Comparison of ENCODE assay signal across 8 mouse cellular contexts in the genomic region with DNA sequence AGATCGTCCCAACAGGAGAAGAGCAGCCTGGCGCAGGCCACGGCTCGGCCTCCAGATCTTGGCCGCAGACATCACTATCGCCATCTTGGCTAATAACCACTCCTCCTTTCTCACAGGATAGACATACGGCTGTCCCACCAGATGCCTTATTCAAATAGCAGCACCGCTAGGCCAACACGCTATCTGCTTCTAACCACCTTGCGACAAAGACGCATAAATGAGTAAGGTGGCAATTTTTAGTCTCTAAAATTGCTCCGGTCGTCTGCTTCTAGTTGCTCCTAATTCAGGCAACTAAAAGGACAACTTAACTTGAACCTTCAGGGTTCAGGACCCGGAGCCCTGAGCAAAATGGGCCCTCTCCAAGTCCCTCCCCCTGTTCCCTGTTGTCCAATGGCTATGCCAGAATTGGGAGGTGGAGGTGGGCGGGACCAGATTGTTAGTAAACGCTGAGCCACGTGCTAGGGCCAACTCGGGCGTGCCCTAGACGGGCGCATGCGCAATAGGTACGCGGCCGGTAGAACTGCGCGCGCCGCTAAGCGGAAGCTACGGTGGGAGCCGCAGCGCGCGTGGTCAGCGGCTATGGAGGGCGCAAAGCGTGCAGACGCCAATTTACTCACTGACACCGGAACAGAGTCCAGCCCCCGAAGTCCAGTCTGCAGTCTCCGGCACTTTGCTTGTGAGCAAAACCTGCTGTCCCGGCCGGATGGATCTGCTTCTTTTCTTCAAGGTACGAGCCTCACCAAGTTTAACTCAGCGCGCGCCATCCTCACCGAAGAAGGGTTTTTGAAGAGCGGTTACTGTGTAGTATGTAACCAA. TPM values are rescaled to one million over a fixed set of nuclear protein-coding genes. Genes with fewer than 3 reads are reported as not detected.
DNase-seq lines count a peak whose midpoint lies in the region; ATAC-seq lines count a peak whose summit lies in the region.

A gene (minus strand): TSS at position 325 of the 816 bp plus-strand sequence.
A gene (plus strand): TSS at position 508 of the 816 bp plus-strand sequence.

- H3K4me1 ChIP-seq in forebrain, embryonic 14.5 days (ENCODE audit: control insufficient read depth, insufficient read depth, low read length) = peaks cover 4% of the 10 kb centered on the region
- H3K4me1 ChIP-seq in neural tube, embryonic 15.5 days = peaks cover 37% of the 10 kb centered on the region

- H3K27me3 ChIP-seq in forebrain, embryonic 14.5 days (replicated peaks; ENCODE audit: control insufficient read depth, insufficient read depth, low read length) = no peaks in the 10 kb centered on the region
- H3K27me3 ChIP-seq in neural tube, embryonic 15.5 days (replicated peaks) = no peaks in the 10 kb centered on the region

- peak; percentile 99 for ATAC-seq in forebrain, embryonic 14.5 days
- peak; percentile 99 for ATAC-seq in neural tube, embryonic 15.5 days (ENCODE audit: low FRiP score)

- WGBS in forebrain, embryonic 14.5 days = under 1% methylated on average over 50 of the region's 50 CpGs
- under 1% methylated on average over 50 of the region's 50 CpGs for whole genome bisulfite sequencing in neural tube, embryonic 15.5 days

- peak within 1 kb of the TSS; percentile 60 for H3K4me2 ChIP-seq in forebrain, embryonic 14.5 days (ENCODE audit: low read length)
- peak within 1 kb of the TSS; percentile 88 for H3K4me2 ChIP-seq in neural tube, embryonic 15.5 days

- H3K36me3 ChIP-seq in forebrain, embryonic 14.5 days (ENCODE audit: control insufficient read depth, insufficient read depth, low read length) = peaks cover 13% of the 10 kb centered on the region; the same call in 1 of the 2 replicates
- H3K36me3 ChIP-seq in neural tube, embryonic 15.5 days = peaks cover 7% of the 10 kb centered on the region; the same call in 1 of the 2 replicates

- H3K4me3 ChIP-seq in forebrain, embryonic 14.5 days (ENCODE audit: low read depth, low read length) = peak within 1 kb of the TSS; percentile 65
- peak within 1 kb of the TSS; percentile 82 for H3K4me3 ChIP-seq in neural tube, embryonic 15.5 days (replicated peaks)

- no peaks in the 10 kb centered on the region for H3K9me3 ChIP-seq in forebrain, embryonic 14.5 days (replicated peaks; ENCODE audit: control insufficient read depth, low read length)
- no peaks in the 10 kb centered on the region for H3K9me3 ChIP-seq in neural tube, embryonic 15.5 days (replicated peaks)

- H3K9ac ChIP-seq in forebrain, embryonic 14.5 days (ENCODE audit: low read length) = peak within 1 kb of the TSS; percentile 68
- H3K9ac ChIP-seq in neural tube, embryonic 15.5 days (replicated peaks) = peak within 1 kb of the TSS; percentile 77

- peak within 1 kb of the TSS; percentile 40; the same call in 1 of the 2 replicates for H3K27ac ChIP-seq in forebrain, embryonic 14.5 days (ENCODE audit: low read depth, low read length)
- H3K27ac ChIP-seq in neural tube, embryonic 15.5 days (replicated peaks) = peak within 1 kb of the TSS; percentile 84

- intact Hi-C loops in heart, postnatal 14 days (cut with DNase I) = no loop called here

- DNase-seq in ES-CJ7 (ENCODE audit: low read depth, low spot score) = peak; percentile 100
- DNase-seq in cerebellum, adult 11 months = peak; percentile 99
- peak; percentile 100 for DNase-seq in forebrain, embryonic 14.5 days (ENCODE audit: low spot score)
- DNase-seq in heart, postnatal 14 days = peak; percentile 99
- DNase-seq in layer of hippocampus, adult 11-12 months (ENCODE audit: low spot score) = peak; percentile 100
- peak; percentile 100 for DNase-seq in lung, adult 18-20 months
- DNase-seq in testis, postnatal 14 days (ENCODE audit: low spot score) = peak; percentile 99

RNA-seq across cellular contexts. Expression of the first gene that starts in this region (rescaled TPM):
- polyA plus RNA-seq in forebrain, embryonic 14.5 days (2014; fragmentation: Nextera tagmentation; extraction: Ambion mirVana) = 65.1 and 69.7 TPM in 2 replicates
- total RNA-seq in heart, postnatal 14 days (2021) = 100 to 1,000 TPM; 132 to 146 TPM
- polyA plus RNA-seq in neural tube, embryonic 15.5 days (2015; fragmentation: Nextera tagmentation; extraction: Ambion mirVana) = 39.6 and 49.5 TPM in 2 replicates

RNA-seq across cellular contexts. Expression of the second gene that starts in this region (rescaled TPM):
- polyA plus RNA-seq in forebrain, embryonic 14.5 days (2014; fragmentation: Nextera tagmentation; extraction: Ambion mirVana) = 49.4 and 53.9 TPM in 2 replicates
- 10 to 100 TPM; 16.9 to 17.2 TPM for total RNA-seq in heart, postnatal 14 days (2021)
- 36.8 and 55.4 TPM in 2 replicates for polyA plus RNA-seq in neural tube, embryonic 15.5 days (2015; fragmentation: Nextera tagmentation; extraction: Ambion mirVana)

Comparison
In these comparisons a context has a peak if more than half of its experiments do, and no peak if none do; other contexts are left out.
1. Peak in every context shown above with its lines: DNase-seq, ATAC-seq, H3K4me3 ChIP-seq and H3K27ac ChIP-seq.